Mouse (Mus musculus) heart, postnatal 14 days (tissue): ENCODE data around the gene Mup5. TPM values are rescaled to one million over a fixed set of nuclear protein-coding genes. Genes with fewer than 3 reads are reported as not detected.
A peak's percentile ranks its signal among the peaks of the same experiment; 100 is the strongest.
"Not testable (repeated sequence)": the region's sequence is repeated elsewhere in the genome, so short reads cannot be mapped to it uniquely, and the experiment has no call there.

Source experiments
- DNase-seq, 2 experiments: peaks; one replicate each; pipeline ENCODE4 v3.0.0; 2021 to 2022
- intact Hi-C: fragments of 180-260 bp; cut with DNase I; formaldehyde crosslinking; loops from one replicate; pipeline ENCODE4 v1.15.1; 2025
- long read RNA-seq, 2 experiments: library from polyadenylated mRNA; stranded (forward); transcript quantifications; one replicate each; pipeline ENCODE4 v2.0.0; 2021
- total RNA-seq, 2 experiments: library from RNA; stranded (reverse); gene quantifications; 2 replicates each; pipeline ENCODE4 v1.2.3; 2021

Mup5 gene
- total RNA-seq, result not detected
- long read RNA-seq, experiment 1, result 0 reads
- long read RNA-seq, experiment 2, result 0 reads

DNA sequence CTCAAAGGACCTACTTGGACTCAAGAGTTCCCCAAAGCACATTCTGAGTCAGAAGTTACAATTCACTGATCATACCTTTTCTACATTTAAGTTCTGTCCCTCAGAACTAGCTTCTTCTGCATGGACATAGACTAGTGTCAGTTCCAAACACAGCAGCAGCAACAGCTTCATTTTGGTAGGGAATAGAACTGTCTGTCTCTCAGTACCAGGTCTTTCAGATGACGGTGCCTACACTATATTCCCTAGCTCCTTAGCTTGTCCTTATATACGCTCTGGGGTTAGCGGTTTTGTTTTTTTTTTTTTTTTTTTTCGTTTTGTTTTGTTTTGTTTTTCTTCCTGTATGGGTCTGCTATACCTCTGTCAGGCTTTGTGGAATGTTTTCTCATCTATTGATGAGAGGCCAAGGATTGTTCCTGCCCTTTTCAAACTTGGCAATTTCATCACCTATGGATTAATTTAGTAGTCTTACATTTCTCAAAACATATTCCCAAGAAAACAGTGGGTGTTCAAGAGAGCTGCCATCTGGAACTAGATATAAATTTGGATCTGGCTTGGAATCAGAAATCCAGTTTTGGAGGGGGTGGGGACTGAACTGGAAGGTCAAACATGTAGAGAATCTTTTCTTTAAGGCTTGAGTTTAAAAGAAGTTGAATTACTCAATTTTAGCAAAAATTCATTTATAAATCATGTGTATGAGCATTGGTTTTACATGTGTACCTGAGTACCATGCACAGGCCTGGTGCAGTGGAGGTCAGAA lies at the start of gene Mup5:
Gene Mup5 (minus strand): TSS at position 282 of the 757 bp plus-strand sequence.
- intact Hi-C loops, result no loop called here
- DNase-seq, result no peak

DNA sequence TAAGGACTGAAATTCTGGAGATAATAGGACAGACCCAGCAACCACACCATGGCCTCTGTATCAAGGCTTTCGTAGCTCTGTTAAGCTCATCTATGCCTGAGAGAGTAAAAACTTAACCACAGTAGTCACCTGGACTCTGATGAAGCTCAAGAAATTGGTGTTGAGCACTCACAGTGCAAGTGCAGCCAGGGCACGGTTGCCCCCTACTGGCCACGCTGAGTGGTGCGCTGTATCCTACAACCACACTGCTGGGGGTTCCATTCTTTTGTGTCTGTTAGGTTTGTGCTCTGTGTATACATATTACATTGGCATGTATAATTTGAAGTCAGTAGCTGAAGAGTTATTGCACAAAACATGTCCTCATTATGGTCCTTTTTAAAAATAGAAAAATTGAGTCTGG lies 23.1 kb upstream of the Mup5 start:
- DNase-seq, result peak in 1 of 2 experiments; percentile 10
- intact Hi-C loops, result no loop called here

DNA sequence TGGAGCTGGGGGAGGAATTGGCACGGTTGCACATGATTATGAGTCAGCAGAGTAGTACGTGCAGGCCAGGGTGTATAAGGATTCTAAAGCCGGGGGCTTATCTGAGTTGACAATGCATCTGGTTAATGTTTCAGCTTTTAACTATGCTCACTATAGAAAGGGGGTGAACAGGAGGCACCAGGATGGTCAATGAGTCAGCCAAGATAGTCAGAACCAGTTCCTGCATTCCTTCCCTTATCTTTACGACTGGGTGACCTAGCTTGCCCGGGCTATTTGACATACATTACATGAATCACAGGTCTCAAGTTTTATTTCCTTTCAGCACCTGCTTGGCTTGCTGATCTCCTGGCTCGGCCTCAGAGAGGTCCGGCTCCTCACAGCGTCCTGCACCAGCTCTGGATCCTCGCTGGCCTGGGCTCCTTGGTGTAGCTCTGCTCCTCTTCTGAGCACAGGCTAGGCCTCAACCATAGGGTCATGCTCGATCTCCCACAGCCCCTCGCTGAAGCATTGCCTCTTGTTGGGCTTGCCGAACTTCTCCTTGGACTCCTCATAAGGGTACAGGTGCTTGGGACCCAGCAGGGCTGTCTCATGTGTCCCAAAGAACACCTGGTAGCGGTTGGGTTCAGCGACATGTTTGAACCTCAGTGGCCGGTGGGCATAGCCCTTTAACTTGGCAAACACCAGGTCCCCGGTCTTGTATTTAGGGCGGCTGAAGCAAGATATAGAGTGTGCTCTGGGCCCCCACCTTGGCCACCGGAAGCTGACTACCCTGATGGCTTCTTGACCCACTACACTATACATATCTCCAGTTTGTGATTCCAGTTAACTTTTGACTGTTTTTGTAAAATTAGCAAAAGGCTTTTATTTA lies 21.0 kb upstream of the Mup5 start:
- intact Hi-C loops, result no loop called here
- no peak for DNase-seq

GRCm38 (mm10) chr4:61855344-61855743 lies 20.3 kb upstream of the Mup5 start:
- intact Hi-C loops, result no loop called here
- no peak for DNase-seq

DNA sequence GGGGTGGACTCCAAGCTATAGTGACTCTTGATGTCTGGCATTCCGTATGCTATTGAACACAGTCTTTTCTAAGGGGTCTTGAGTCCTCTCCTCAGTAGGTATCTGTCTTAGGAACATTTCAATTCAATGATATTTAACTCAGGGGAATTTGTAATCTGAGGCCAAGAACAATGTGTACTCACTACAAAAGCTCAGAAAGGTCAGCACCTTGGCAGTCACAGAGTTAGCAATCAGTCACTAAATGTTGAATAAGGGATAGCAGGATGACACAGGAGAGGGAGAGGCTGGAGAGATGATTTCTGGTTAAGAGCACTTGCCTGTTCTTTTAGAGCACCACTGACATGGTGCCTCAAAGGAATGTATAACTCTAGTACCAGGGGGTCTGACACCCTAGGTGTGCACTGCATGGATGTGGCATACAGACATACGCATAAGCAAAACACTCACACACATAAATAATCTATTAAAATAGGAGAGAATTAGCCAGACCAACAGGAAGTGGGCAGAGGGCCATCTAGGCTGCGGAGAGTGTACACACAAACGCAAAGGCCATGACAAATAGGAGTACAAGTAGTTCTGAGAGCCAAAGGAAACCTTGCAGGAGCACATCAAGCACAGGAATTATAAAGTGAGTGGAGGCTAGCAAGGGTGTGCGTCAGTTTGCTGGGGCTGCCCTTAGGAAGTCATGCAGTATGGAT lies 9.9 kb upstream of the Mup5 start:
- intact Hi-C loops, result no loop called here
- DNase-seq, result no peak

GRCm38 (mm10) chr4:61829211-61829610 lies 5.8 kb downstream of the Mup5 start:
- no peak for DNase-seq
- intact Hi-C loops, result no loop called here

GRCm38 (mm10) chr4:61823185-61823584 lies 11.8 kb downstream of the Mup5 start:
- no peak for DNase-seq

DNA sequence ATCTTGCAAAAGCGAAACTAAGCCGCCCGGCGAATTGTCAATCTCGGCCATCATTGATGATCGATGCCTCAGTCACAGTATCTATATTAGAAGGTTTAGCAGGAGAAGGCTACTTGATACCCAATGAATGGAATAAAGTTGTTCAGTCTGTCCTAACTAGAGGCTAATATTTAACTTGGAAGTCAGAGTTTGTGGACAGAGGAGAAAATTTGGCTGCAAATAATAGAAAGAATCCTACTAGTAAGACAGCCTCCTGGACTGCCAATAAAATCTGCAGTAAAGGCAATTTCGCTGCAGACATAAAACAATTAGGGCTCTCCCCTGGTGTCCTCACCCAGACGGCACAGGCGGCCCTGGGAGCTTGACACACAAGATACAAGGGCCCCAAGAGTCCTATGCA lies 12.5 kb downstream of the Mup5 start:
- intact Hi-C loops, DNase-seq: not testable (repeated sequence)

More at GRCm38 (mm10) chr4:61823185-61823584, 11.8 kb downstream of the Mup5 start:
- intact Hi-C loops, result no loop called here

- intact Hi-C loops, result no loop called here
Observed at GRCm38 (mm10) chr4:61815602-61816001, 19.4 kb downstream of the Mup5 start.

DNA sequence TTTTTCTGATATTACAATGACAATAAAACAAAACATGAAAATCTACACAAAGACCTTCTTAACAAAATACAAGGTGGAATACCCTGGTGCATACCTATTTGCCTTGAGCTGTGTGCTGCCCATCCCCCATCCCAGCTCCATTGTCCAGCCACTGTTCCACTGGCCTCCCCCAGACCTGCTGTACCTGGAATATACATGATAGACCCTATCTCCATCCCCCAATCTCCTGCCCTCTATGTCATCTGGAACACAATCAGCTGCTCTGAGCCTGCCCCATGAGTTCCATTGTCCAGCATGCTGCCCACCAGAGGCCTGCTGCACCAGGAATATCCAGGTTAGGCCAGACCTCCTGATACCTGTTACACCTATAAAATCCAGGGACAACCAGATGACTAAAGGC lies 21.6 kb downstream of the Mup5 start:
- no peak for DNase-seq
- intact Hi-C loops, result no loop called here

More at GRCm38 (mm10) chr4:61815602-61816001, 19.4 kb downstream of the Mup5 start:
- DNase-seq, result no peak

DNA sequence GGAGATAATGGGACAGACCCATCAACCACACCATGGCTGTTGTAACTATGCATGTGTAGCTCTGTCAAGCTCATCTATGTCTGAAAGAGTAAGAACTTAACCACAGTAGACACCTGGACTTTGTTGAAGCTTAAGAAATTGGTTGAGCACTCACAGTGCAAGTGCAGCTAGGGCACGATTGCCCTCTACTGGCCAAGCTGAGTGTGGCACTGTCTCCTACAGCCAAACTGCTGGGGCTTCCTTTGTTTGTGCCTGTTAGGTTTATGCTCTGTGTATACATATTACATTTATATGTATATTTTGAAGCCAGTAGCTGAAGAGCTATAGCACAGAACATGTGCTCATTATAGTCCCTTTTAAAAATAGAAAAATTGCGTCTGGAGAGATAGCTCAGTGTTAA lies 23.8 kb downstream of the Mup5 start:
- DNase-seq, result peak in 1 of 2 experiments; percentile 36
- intact Hi-C loops, result not testable (repeated sequence)

DNA sequence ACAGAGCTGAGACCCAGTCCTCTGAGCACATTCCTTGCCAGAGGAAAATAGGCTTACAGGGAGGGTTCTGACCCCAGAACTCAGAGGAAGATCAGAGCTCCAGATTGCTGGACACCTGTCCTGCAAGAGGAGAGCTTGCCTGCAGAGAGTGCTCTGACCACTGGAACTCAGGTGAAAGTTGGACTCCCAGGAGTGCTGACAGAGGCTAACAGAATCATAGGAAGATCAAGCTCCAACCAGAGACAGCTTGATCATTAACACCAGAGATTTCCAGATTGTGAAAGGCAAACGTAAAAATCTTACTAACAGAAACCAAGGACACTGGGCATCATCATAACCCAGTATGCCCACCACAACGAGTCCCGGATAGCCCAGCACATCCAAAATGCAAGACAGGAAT lies 26.1 kb downstream of the Mup5 start:
- intact Hi-C loops, DNase-seq: not testable (repeated sequence)

GRCm38 (mm10) chr4:61789699-61790098 lies 45.3 kb downstream of the Mup5 start:
- DNase-seq, intact Hi-C loops: not testable (repeated sequence)

GRCm38 (mm10) chr4:61784231-61784630 lies 50.8 kb downstream of the Mup5 start:
- DNase-seq, intact Hi-C loops: not testable (repeated sequence)

DNA sequence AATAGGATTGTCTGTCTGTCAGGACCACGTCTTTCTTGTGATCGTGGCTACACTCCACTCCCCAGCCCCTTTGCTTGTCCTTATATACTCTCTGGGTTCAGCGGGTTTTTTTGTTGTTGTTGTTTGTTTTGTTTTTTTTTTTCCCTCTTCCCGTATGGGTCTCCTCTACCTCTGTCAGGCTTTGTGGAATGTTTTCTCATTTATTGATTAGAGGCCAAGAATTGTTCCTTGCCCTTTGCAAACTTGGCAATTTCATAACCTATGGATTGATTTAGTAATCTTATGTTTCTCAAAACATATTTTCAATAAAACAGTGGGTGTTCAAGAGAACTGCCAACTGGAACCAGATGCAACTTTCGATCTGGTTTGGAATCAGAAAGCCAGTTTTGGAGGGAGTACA lies 52.9 kb downstream of the Mup5 start, which contains the start of gene Mup19:
Gene Mup19 (minus strand): TSS at position 101 of the 400 bp plus-strand sequence.
- DNase-seq, intact Hi-C loops: not testable (repeated sequence)

Other genes with a start within 250 kb of the Mup5 start
- gene Mup17, start 239.4 kb downstream of the Mup5 start, total RNA-seq, result not detected
- not detected for gene Mup18, start 161.1 kb downstream of the Mup5 start, total RNA-seq
- gene Mup19, start 53.0 kb downstream of the Mup5 start, total RNA-seq, result not detected
- not detected for gene Mup20, start 218.9 kb upstream of the Mup5 start, total RNA-seq